8 mouse cellular contexts compared by ENCODE assay signal in genomic region chr4:46563847-46564246, GRCm38 (mm10). TPM values are rescaled to one million over a fixed set of nuclear protein-coding genes. Genes with fewer than 3 reads are reported as not detected.
A peak's percentile ranks its signal among the peaks of the same experiment; 100 is the strongest.
DNase-seq lines count a peak whose midpoint lies in the region; ATAC-seq and TF ChIP-seq lines count a peak whose summit lies in the region.
"Had no signal": no experiment of that assay in that cellular context is flagged by ENCODE, and none has a peak within 500 bp of the region (broad histone marks: within the 10 kb centered on the region; RNA-seq: fewer than 3 reads in every experiment).

No protein-coding gene starts in this region.

- TF ChIP-seq POLR2A in small intestine, adult 2 months (IDR thresholded peaks at IDR 0.05; ENCODE audit: low read depth, low read length), result no peak

- no peaks in the 10 kb centered on the region for H3K27me3 ChIP-seq in liver, embryonic 12.5 days (replicated peaks)
- no peaks in the 10 kb centered on the region for H3K27me3 ChIP-seq in small intestine, adult 2 months (ENCODE audit: control insufficient read depth, insufficient read depth, low read length)
- no peaks in the 10 kb centered on the region for H3K27me3 ChIP-seq in midbrain, embryonic 15.5 days (replicated peaks)
- H3K27me3 ChIP-seq: embryonic facial prominence, embryonic 12.5 days had no signal

- H3K4me3 ChIP-seq in liver, embryonic 12.5 days, result no peak overlapping the region
- H3K4me3 ChIP-seq in small intestine, adult 2 months (ENCODE audit: low read depth, low read length), result no peak overlapping the region
- H3K4me3 ChIP-seq in midbrain, embryonic 15.5 days, result no peak overlapping the region
- H3K4me3 ChIP-seq: embryonic facial prominence, embryonic 12.5 days had no signal

- TF ChIP-seq CTCF in small intestine, adult 2 months (IDR thresholded peaks at IDR 0.05; ENCODE audit: extremely low read depth, insufficient read length, insufficient replicate concordance, low read depth, low read length), result no peak

- H3K27ac ChIP-seq in liver, embryonic 12.5 days, result no peak overlapping the region
- peak overlapping the region; percentile 50 for H3K27ac ChIP-seq in small intestine, adult 2 months (ENCODE audit: insufficient read depth, low read depth, low read length)
- no peak overlapping the region for H3K27ac ChIP-seq in midbrain, embryonic 15.5 days
- H3K27ac ChIP-seq: embryonic facial prominence, embryonic 12.5 days had no signal

- peak overlapping the region; percentile 36 for H3K4me2 ChIP-seq in liver, embryonic 12.5 days
- no peak overlapping the region for H3K4me2 ChIP-seq in midbrain, embryonic 15.5 days
- H3K4me2 ChIP-seq: embryonic facial prominence, embryonic 12.5 days had no signal

- no peak overlapping the region for H3K9ac ChIP-seq in liver, embryonic 12.5 days
- H3K9ac ChIP-seq in midbrain, embryonic 15.5 days, result no peak overlapping the region
- H3K9ac ChIP-seq: embryonic facial prominence, embryonic 12.5 days had no signal

- WGBS in liver, embryonic 12.5 days (ENCODE audit: insufficient replicate concordance), result 26% methylated on average over 10 of the region's 10 CpGs
- WGBS in small intestine, adult 2 months, result 22% methylated on average over 10 of the region's 10 CpGs
- WGBS in midbrain, embryonic 15.5 days, result 74% methylated on average over 10 of the region's 10 CpGs

- peak; percentile 66 for ATAC-seq in liver, embryonic 12.5 days
- ATAC-seq in midbrain, embryonic 15.5 days (replicated peaks), result no peak

- H3K9me3 ChIP-seq in liver, embryonic 12.5 days (replicated peaks), result no peaks in the 10 kb centered on the region
- no peaks in the 10 kb centered on the region for H3K9me3 ChIP-seq in midbrain, embryonic 15.5 days
- H3K9me3 ChIP-seq: embryonic facial prominence, embryonic 12.5 days had no signal

- peak; percentile 48 for DNase-seq in ovary, postnatal 36 days (ENCODE audit: low spot score)
- no peak for DNase-seq in ovary, postnatal 14 days (ENCODE audit: low spot score)
- peak; percentile 53 for DNase-seq in brain, adult 2 months (ENCODE audit: low read depth, low spot score)
- DNase-seq in left cerebral cortex, adult 8-10 months (ENCODE audit: low spot score in 2 of 2), result no peak

- peaks cover 26% of the 10 kb centered on the region for H3K4me1 ChIP-seq in liver, embryonic 12.5 days
- H3K4me1 ChIP-seq in small intestine, adult 2 months (ENCODE audit: control insufficient read depth, insufficient read depth, insufficient read length, low read length), result peaks cover 47% of the 10 kb centered on the region
- H3K4me1 ChIP-seq in midbrain, embryonic 15.5 days, result 0 out of 2 replicates have a peak, but pooled peaks cover under 1% of the 10 kb centered on the region
- H3K4me1 ChIP-seq: embryonic facial prominence, embryonic 12.5 days had no signal

- H3K36me3 ChIP-seq in liver, embryonic 12.5 days, result no peaks in the 10 kb centered on the region
- peaks cover 27% of the 10 kb centered on the region for H3K36me3 ChIP-seq in small intestine, adult 2 months (ENCODE audit: control insufficient read depth, insufficient read depth, low read length)
- no peaks in the 10 kb centered on the region for H3K36me3 ChIP-seq in midbrain, embryonic 15.5 days (replicated peaks)
- H3K36me3 ChIP-seq: embryonic facial prominence, embryonic 12.5 days had no signal

RNA-seq across cellular contexts. Expression of gene Trim14, which starts 27.9 kb away (rescaled TPM):
- 8.5 and 8.9 TPM in 2 replicates for polyA plus RNA-seq in liver, embryonic 12.5 days (2016; fragmentation: Nextera tagmentation; extraction: Ambion mirVana)
- polyA plus RNA-seq in small intestine, adult 2 months (2012; rRNA removed), result 24.9 and 58.2 TPM in 2 replicates
- polyA plus RNA-seq in midbrain, embryonic 15.5 days (2015; fragmentation: Nextera tagmentation; extraction: Ambion mirVana), result 0.82 and 1.1 TPM in 2 replicates
- 1 to 10 TPM in 3 of 4 experiments, under 1 TPM in 1; 0.91 to 2.4 (median 1.7) TPM for total RNA-seq in left cerebral cortex, adult 8-10 months (2022)

RNA-seq across cellular contexts. Expression of gene Coro2a, which starts 38.2 kb away (rescaled TPM):
- 4.9 and 5.2 TPM in 2 replicates for polyA plus RNA-seq in liver, embryonic 12.5 days (2016; fragmentation: Nextera tagmentation; extraction: Ambion mirVana)
- 104 and 312 TPM in 2 replicates for polyA plus RNA-seq in small intestine, adult 2 months (2012; rRNA removed)
- 6.8 and 8.1 TPM in 2 replicates for polyA plus RNA-seq in midbrain, embryonic 15.5 days (2015; fragmentation: Nextera tagmentation; extraction: Ambion mirVana)
- 10 to 100 TPM; 23.3 to 26.7 (median 24.3) TPM for total RNA-seq in left cerebral cortex, adult 8-10 months (2022)

Comparison
In these comparisons a context has a peak if more than half of its experiments do, and no peak if none do; other contexts are left out.
1. DNase-seq: peak in ovary, postnatal 36 days (single experiment) and brain, adult 2 months (single experiment); none in ovary, postnatal 14 days (single experiment) and left cerebral cortex, adult 8-10 months (0 of 2).
2. RNA of gene Coro2a, which starts 38.2 kb away (polyA plus RNA-seq): 104 to 312 TPM in small intestine, adult 2 months; 6.8 to 8.1 TPM in midbrain, embryonic 15.5 days and 4.9 to 5.2 TPM in liver, embryonic 12.5 days; every median in the first group is over 10 times any median in the second.